In the genomic region with DNA sequence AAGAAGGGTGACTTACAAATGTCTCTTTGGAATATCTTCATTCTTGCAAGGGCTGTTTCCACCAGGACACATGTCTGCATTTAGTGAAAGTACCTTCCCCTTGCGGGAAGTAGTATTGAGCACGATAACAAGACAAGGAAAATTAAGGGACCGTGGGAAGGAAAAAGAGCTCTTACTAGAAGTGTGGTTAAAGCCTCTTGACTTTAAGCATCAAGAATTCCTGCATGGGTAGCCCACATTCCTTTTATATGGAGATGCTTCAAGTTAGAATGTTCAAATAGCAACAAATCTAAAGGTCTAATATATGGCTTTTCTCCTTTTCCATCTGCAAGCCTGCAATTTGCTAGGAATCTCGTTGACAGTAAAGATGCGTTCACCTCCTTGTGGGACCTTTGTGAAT, we compare ENCODE assay signal across 23 mouse cellular contexts. TPM values are rescaled to one million over a fixed set of nuclear protein-coding genes. Genes with fewer than 3 reads are reported as not detected.
DNase-seq lines count a peak whose midpoint lies in the region; ATAC-seq and TF ChIP-seq lines count a peak whose summit lies in the region.
"Had no signal": no experiment of that assay in that cellular context is flagged by ENCODE, and none has a peak within 500 bp of the region (broad histone marks: within the 10 kb centered on the region; RNA-seq: fewer than 3 reads in every experiment).

No protein-coding gene starts in this region.

- H3K27me3 ChIP-seq in forebrain, embryonic 10.5 days (ENCODE audit: poor library complexity, severe bottlenecking), result no peaks in the 10 kb centered on the region
- no peaks in the 10 kb centered on the region for H3K27me3 ChIP-seq in forebrain, postnatal 0 days (ENCODE audit: insufficient read depth, low read length)
- no peaks in the 10 kb centered on the region for H3K27me3 ChIP-seq in kidney, embryonic 15.5 days
- H3K27me3 ChIP-seq in lung, embryonic 16.5 days (ENCODE audit: control insufficient read depth, insufficient read depth, low read depth, low read length), result no peaks in the 10 kb centered on the region
- H3K27me3 ChIP-seq: embryonic facial prominence, embryonic 13.5 days; limb, embryonic 15.5 days; liver, embryonic 15.5 days; megakaryocyte, embryonic 14.5 days; neural tube, embryonic 12.5 days had no signal

- peaks cover 34% of the 10 kb centered on the region for H3K4me1 ChIP-seq in forebrain, embryonic 10.5 days
- peaks cover 22% of the 10 kb centered on the region for H3K4me1 ChIP-seq in forebrain, postnatal 0 days (ENCODE audit: insufficient read depth)
- peaks cover 24% of the 10 kb centered on the region for H3K4me1 ChIP-seq in kidney, embryonic 15.5 days
- H3K4me1 ChIP-seq in lung, embryonic 16.5 days (replicated peaks; ENCODE audit: control insufficient read depth, insufficient read depth, low read length), result peaks cover 21% of the 10 kb centered on the region
- peaks cover 8% of the 10 kb centered on the region for H3K4me1 ChIP-seq in olfactory bulb, adult 2 months (ENCODE audit: control insufficient read depth, insufficient read depth, low read length)

- H3K9ac ChIP-seq in forebrain, postnatal 0 days, result no peak overlapping the region
- no peak overlapping the region for H3K9ac ChIP-seq in kidney, embryonic 15.5 days
- H3K9ac ChIP-seq in lung, embryonic 16.5 days (ENCODE audit: low read length), result no peak overlapping the region
- H3K9ac ChIP-seq: neural tube, embryonic 12.5 days had no signal

- no peak for ATAC-seq in forebrain, postnatal 0 days
- ATAC-seq in kidney, embryonic 15.5 days (replicated peaks; ENCODE audit: low FRiP score), result no peak
- no peak for ATAC-seq in lung, embryonic 16.5 days (ENCODE audit: low read depth)
- no peak for ATAC-seq in erythroblast, adult 5-6 weeks (replicated peaks; ENCODE audit: low FRiP score, poor library complexity, severe bottlenecking)

- 0 out of 2 replicates have a peak overlapping the region, but pooled peaks have one; percentile 95 for H3K27ac ChIP-seq in forebrain, embryonic 10.5 days
- H3K27ac ChIP-seq in forebrain, postnatal 0 days (ENCODE audit: low read depth, low read length), result no peak overlapping the region
- peak overlapping the region; percentile 82 for H3K27ac ChIP-seq in kidney, embryonic 15.5 days
- H3K27ac ChIP-seq in lung, embryonic 16.5 days (ENCODE audit: low read length), result peak overlapping the region; percentile 91
- H3K27ac ChIP-seq in olfactory bulb, adult 2 months (ENCODE audit: insufficient read depth, low read depth, low read length), result peak overlapping the region; percentile 96
- H3K27ac ChIP-seq: embryonic facial prominence, embryonic 13.5 days; limb, embryonic 15.5 days; neural tube, embryonic 12.5 days had no signal

- no peak for TF ChIP-seq CTCF in forebrain, postnatal 0 days (IDR thresholded peaks at IDR 0.05; ENCODE audit: low read depth)
- no peak for TF ChIP-seq CTCF in olfactory bulb, adult 2 months (IDR thresholded peaks at IDR 0.05; ENCODE audit: insufficient read depth, low read depth, low read length)

- peaks cover 21% of the 10 kb centered on the region for H3K36me3 ChIP-seq in forebrain, embryonic 10.5 days (replicated peaks)
- H3K36me3 ChIP-seq in forebrain, postnatal 0 days (ENCODE audit: insufficient read depth), result no peaks in the 10 kb centered on the region; the same call in 1 of the 2 replicates
- H3K36me3 ChIP-seq in kidney, embryonic 15.5 days, result peaks cover 8% of the 10 kb centered on the region; the same call in 1 of the 2 replicates
- H3K36me3 ChIP-seq in lung, embryonic 16.5 days (ENCODE audit: control insufficient read depth, insufficient read depth, low read length), result no peaks in the 10 kb centered on the region
- H3K36me3 ChIP-seq: limb, embryonic 15.5 days; neural tube, embryonic 12.5 days had no signal

- no peak for DNase-seq in forebrain, embryonic 10.5 days (ENCODE audit: extremely low spot score, low spot score)
- DNase-seq in forebrain, postnatal 0 days, result no peak
- no peak for DNase-seq in kidney, postnatal 4 days
- DNase-seq in lung, postnatal 25 days (ENCODE audit: low spot score), result no peak
- DNase-seq: adrenal gland, postnatal 25 days; cerebellum, adult 11 months; cerebellum, postnatal 14 days; gastrocnemius, postnatal 14 days; left cerebral cortex, postnatal 4 days; midbrain, embryonic 14.5 days; retina, postnatal 1 day; right cerebral cortex, postnatal 25 days; thymus, adult 2 months; thymus, postnatal 4 days had no signal

- H3K4me2 ChIP-seq in forebrain, postnatal 0 days (ENCODE audit: low read depth), result no peak overlapping the region
- no peak overlapping the region; the same call in 1 of the 2 replicates for H3K4me2 ChIP-seq in kidney, embryonic 15.5 days
- H3K4me2 ChIP-seq in lung, embryonic 16.5 days (ENCODE audit: low read depth, low read length), result peak overlapping the region; percentile 89; the same call in 1 of the 2 replicates

- TF ChIP-seq POLR2A in olfactory bulb, adult 2 months (IDR thresholded peaks at IDR 0.05; ENCODE audit: insufficient read depth, low read depth, low read length), result no peak

- WGBS in forebrain, embryonic 10.5 days, result 91% methylated on average over 5 of the region's 5 CpGs
- 89% methylated on average over 5 of the region's 5 CpGs for WGBS in forebrain, postnatal 0 days
- WGBS in kidney, embryonic 15.5 days, result 87% methylated on average over 5 of the region's 5 CpGs
- 78% methylated on average over 5 of the region's 5 CpGs for WGBS in lung, embryonic 16.5 days
- WGBS in olfactory bulb, adult 2 months, result 53% methylated on average over 5 of the region's 5 CpGs

- H3K4me3 ChIP-seq in forebrain, embryonic 10.5 days, result no peak overlapping the region
- no peak overlapping the region for H3K4me3 ChIP-seq in forebrain, postnatal 0 days (ENCODE audit: low read depth, low read length)
- H3K4me3 ChIP-seq in kidney, embryonic 15.5 days (replicated peaks), result no peak overlapping the region
- H3K4me3 ChIP-seq in lung, embryonic 16.5 days (ENCODE audit: low read length), result no peak overlapping the region
- no peak overlapping the region for H3K4me3 ChIP-seq in olfactory bulb, adult 2 months (ENCODE audit: insufficient read depth, low read depth, low read length)

- H3K9me3 ChIP-seq in forebrain, embryonic 10.5 days, result no peaks in the 10 kb centered on the region
- no peaks in the 10 kb centered on the region for H3K9me3 ChIP-seq in forebrain, postnatal 0 days (ENCODE audit: low read length)
- no peaks in the 10 kb centered on the region for H3K9me3 ChIP-seq in kidney, embryonic 15.5 days (replicated peaks)
- H3K9me3 ChIP-seq in lung, embryonic 16.5 days (ENCODE audit: control insufficient read depth, low read length), result no peaks in the 10 kb centered on the region
- H3K9me3 ChIP-seq: embryonic facial prominence, embryonic 13.5 days; limb, embryonic 15.5 days; liver, embryonic 15.5 days; megakaryocyte, embryonic 14.5 days; neural tube, embryonic 12.5 days had no signal

RNA-seq across cellular contexts. Expression of a gene that starts 0.9 kb away (rescaled TPM):
- polyA plus RNA-seq in forebrain, embryonic 10.5 days (2016; fragmentation: Nextera tagmentation; extraction: Ambion mirVana), result 76.1 and 82.2 TPM in 2 replicates
- 271 and 289 TPM in 2 replicates for total RNA-seq in forebrain, postnatal 0 days (2014; rRNA removed)
- polyA plus RNA-seq in forebrain, postnatal 0 days (2015; fragmentation: Nextera tagmentation; extraction: Ambion mirVana), result 263 and 284 TPM in 2 replicates
- 87.5 and 96.9 TPM in 2 replicates for polyA plus RNA-seq in kidney, embryonic 15.5 days (2015; fragmentation: Nextera tagmentation; extraction: Ambion mirVana)
- polyA plus RNA-seq in lung, embryonic 16.5 days (2015; fragmentation: Nextera tagmentation; extraction: Ambion mirVana), result 146 and 148 TPM in 2 replicates
- not detected in 2 replicates for polyA plus RNA-seq in olfactory bulb, adult 2 months (2012; ENCODE audit: insufficient read depth, insufficient read length, low replicate concordance, missing spikeins)
- total RNA-seq in erythroblast, adult 5-6 weeks (2015; ENCODE audit: low replicate concordance), result 17.1 and 23.0 TPM in 2 replicates
- total RNA-seq in erythroblast, adult 5-6 weeks (2017; ENCODE audit: low replicate concordance), result 11.6 and 19.3 TPM in 2 replicates

RNA-seq across cellular contexts. Expression of a gene that starts 5.9 kb away (rescaled TPM):
- 44.2 and 45.9 TPM in 2 replicates for polyA plus RNA-seq in forebrain, embryonic 10.5 days (2016; fragmentation: Nextera tagmentation; extraction: Ambion mirVana)
- total RNA-seq in forebrain, postnatal 0 days (2014; rRNA removed), result 28.2 and 33.6 TPM in 2 replicates
- 8.9 and 13.3 TPM in 2 replicates for polyA plus RNA-seq in forebrain, postnatal 0 days (2015; fragmentation: Nextera tagmentation; extraction: Ambion mirVana)
- polyA plus RNA-seq in kidney, embryonic 15.5 days (2015; fragmentation: Nextera tagmentation; extraction: Ambion mirVana), result 20.9 and 21.1 TPM in 2 replicates
- polyA plus RNA-seq in lung, embryonic 16.5 days (2015; fragmentation: Nextera tagmentation; extraction: Ambion mirVana), result 20.1 and 22.8 TPM in 2 replicates
- not detected in 2 replicates for polyA plus RNA-seq in olfactory bulb, adult 2 months (2012; ENCODE audit: insufficient read depth, insufficient read length, low replicate concordance, missing spikeins)
- total RNA-seq in erythroblast, adult 5-6 weeks (2015; ENCODE audit: low replicate concordance), result 18.3 and 25.1 TPM in 2 replicates
- total RNA-seq in erythroblast, adult 5-6 weeks (2017; ENCODE audit: low replicate concordance), result 20.1 and 27.7 TPM in 2 replicates

RNA-seq across cellular contexts. Expression of a gene that starts 33.5 kb away (rescaled TPM):
- 63.1 and 67.2 TPM in 2 replicates for polyA plus RNA-seq in forebrain, embryonic 10.5 days (2016; fragmentation: Nextera tagmentation; extraction: Ambion mirVana)
- 89.7 and 105 TPM in 2 replicates for total RNA-seq in forebrain, postnatal 0 days (2014; rRNA removed)
- 85.9 and 94.5 TPM in 2 replicates for polyA plus RNA-seq in forebrain, postnatal 0 days (2015; fragmentation: Nextera tagmentation; extraction: Ambion mirVana)
- polyA plus RNA-seq in kidney, embryonic 15.5 days (2015; fragmentation: Nextera tagmentation; extraction: Ambion mirVana), result 66.1 and 72.0 TPM in 2 replicates
- polyA plus RNA-seq in lung, embryonic 16.5 days (2015; fragmentation: Nextera tagmentation; extraction: Ambion mirVana), result 67.0 and 71.5 TPM in 2 replicates
- polyA plus RNA-seq in olfactory bulb, adult 2 months (2012; ENCODE audit: insufficient read depth, insufficient read length, low replicate concordance, missing spikeins), result not detected in 2 replicates
- total RNA-seq in erythroblast, adult 5-6 weeks (2015; ENCODE audit: low replicate concordance), result 18.1 and 21.1 TPM in 2 replicates
- total RNA-seq in erythroblast, adult 5-6 weeks (2017; ENCODE audit: low replicate concordance), result 28.6 and 32.9 TPM in 2 replicates
